In the genomic region with DNA sequence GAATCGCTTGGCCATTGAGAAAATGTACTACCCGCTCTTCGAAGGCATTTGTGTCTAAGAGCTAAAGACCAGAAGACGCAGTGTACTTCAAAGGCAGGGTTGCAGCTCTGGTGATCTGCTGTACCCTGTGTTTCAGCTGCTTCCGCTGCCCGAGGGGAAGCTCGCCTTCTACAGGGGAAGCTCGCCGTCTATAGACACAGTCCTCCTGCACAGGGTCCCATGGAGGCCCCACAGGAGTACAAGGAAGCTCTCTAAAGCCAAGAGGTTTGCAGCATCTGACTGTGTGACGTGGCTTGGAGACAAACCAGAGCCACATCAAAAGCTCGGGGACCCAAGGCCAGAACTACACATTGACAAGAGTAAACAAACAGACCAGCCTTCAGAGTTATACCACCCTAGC, we compare ENCODE assay signal across 8 mouse cellular contexts.
DNase-seq lines count a peak whose midpoint lies in the region; ATAC-seq lines count a peak whose summit lies in the region.

No protein-coding gene starts in this region.

- peak overlapping the region; percentile 16; the same call in 1 of the 2 replicates for H3K4me2 ChIP-seq in limb, embryonic 11.5 days (ENCODE audit: low read depth, severe bottlenecking)
- no peak overlapping the region for H3K4me2 ChIP-seq in neural tube, embryonic 13.5 days

- H3K36me3 ChIP-seq in heart, embryonic 10.5 days, result peaks cover 6% of the 10 kb centered on the region
- no peaks in the 10 kb centered on the region for H3K36me3 ChIP-seq in limb, embryonic 11.5 days (ENCODE audit: control insufficient read depth, insufficient read depth, low read length)
- no peaks in the 10 kb centered on the region for H3K36me3 ChIP-seq in neural tube, embryonic 13.5 days

- no peaks in the 10 kb centered on the region for H3K27me3 ChIP-seq in heart, embryonic 10.5 days (ENCODE audit: insufficient read depth, poor library complexity, severe bottlenecking)
- no peaks in the 10 kb centered on the region for H3K27me3 ChIP-seq in limb, embryonic 11.5 days (ENCODE audit: control insufficient read depth, insufficient read depth, low read length)
- H3K27me3 ChIP-seq in neural tube, embryonic 13.5 days, result no peaks in the 10 kb centered on the region

- peaks cover 26% of the 10 kb centered on the region for H3K4me1 ChIP-seq in heart, embryonic 10.5 days
- peaks cover 14% of the 10 kb centered on the region for H3K4me1 ChIP-seq in limb, embryonic 11.5 days (ENCODE audit: control insufficient read depth, insufficient read depth, low read length)
- H3K4me1 ChIP-seq in neural tube, embryonic 13.5 days (replicated peaks), result peaks cover 19% of the 10 kb centered on the region

- no peak for ATAC-seq in CD4-positive, CD25-positive, alpha-beta regulatory T cell, adult 4 months
- ATAC-seq in limb, embryonic 11.5 days (ENCODE audit: insufficient number of reproducible peaks, low FRiP score, low TSS enrichment, low read depth), result no peak; the same call in 1 of the 2 replicates
- no peak for ATAC-seq in neural tube, embryonic 13.5 days (ENCODE audit: low read depth)

- H3K4me3 ChIP-seq in heart, embryonic 10.5 days, result peak overlapping the region; percentile 10; the same call in 1 of the 2 replicates
- no peak overlapping the region for H3K4me3 ChIP-seq in limb, embryonic 11.5 days (ENCODE audit: low read depth, low read length)
- no peak overlapping the region for H3K4me3 ChIP-seq in neural tube, embryonic 13.5 days

- H3K9me3 ChIP-seq in heart, embryonic 10.5 days, result peaks cover 7% of the 10 kb centered on the region
- H3K9me3 ChIP-seq in limb, embryonic 11.5 days (ENCODE audit: control insufficient read depth, low read length), result peaks cover 3% of the 10 kb centered on the region
- peaks cover 19% of the 10 kb centered on the region for H3K9me3 ChIP-seq in neural tube, embryonic 13.5 days

- peak overlapping the region; percentile 43; the same call in 1 of the 2 replicates for H3K9ac ChIP-seq in limb, embryonic 11.5 days (ENCODE audit: low read length)
- no peak overlapping the region for H3K9ac ChIP-seq in neural tube, embryonic 13.5 days

- peak; percentile 19 for DNase-seq in CD4-positive, CD25-positive, alpha-beta regulatory T cell, adult 2 months (ENCODE audit: low read depth, low spot score)
- peak; percentile 17 for DNase-seq in CD4-positive helper T cell, adult 2 months (ENCODE audit: low read depth, low spot score)
- DNase-seq in heart, embryonic 10.5 days (ENCODE audit: low spot score), result peak; percentile 76
- DNase-seq in limb, embryonic 11.5 days (ENCODE audit: low spot score), result peak; percentile 62
- DNase-seq in right cerebral cortex, postnatal 25 days, result no peak
- DNase-seq in cerebellum, postnatal 4 days (ENCODE audit: low spot score in 2 of 2), result no peak

- H3K27ac ChIP-seq in heart, embryonic 10.5 days, result peak overlapping the region; percentile 82
- peak overlapping the region; percentile 90 for H3K27ac ChIP-seq in limb, embryonic 11.5 days (replicated peaks; ENCODE audit: low read depth, low read length)
- H3K27ac ChIP-seq in neural tube, embryonic 13.5 days (replicated peaks), result peak overlapping the region; percentile 70

- WGBS in heart, embryonic 10.5 days, result 29% methylated on average over 11 of the region's 11 CpGs
- WGBS in limb, embryonic 11.5 days, result 23% methylated on average over 11 of the region's 11 CpGs
- WGBS in neural tube, embryonic 13.5 days, result 63% methylated on average over 11 of the region's 11 CpGs

Comparison
In these comparisons a context has a peak if more than half of its experiments do, and no peak if none do; other contexts are left out.
1. DNase-seq: peak in CD4-positive, CD25-positive, alpha-beta regulatory T cell, adult 2 months (single experiment), CD4-positive helper T cell, adult 2 months (single experiment), heart, embryonic 10.5 days (single experiment) and limb, embryonic 11.5 days (single experiment); none in right cerebral cortex, postnatal 25 days (single experiment) and cerebellum, postnatal 4 days (0 of 2).
2. Peak in every context shown above with its lines, with median percentiles within 50 percentile points of each other: H3K27ac ChIP-seq.